In the genomic region with DNA sequence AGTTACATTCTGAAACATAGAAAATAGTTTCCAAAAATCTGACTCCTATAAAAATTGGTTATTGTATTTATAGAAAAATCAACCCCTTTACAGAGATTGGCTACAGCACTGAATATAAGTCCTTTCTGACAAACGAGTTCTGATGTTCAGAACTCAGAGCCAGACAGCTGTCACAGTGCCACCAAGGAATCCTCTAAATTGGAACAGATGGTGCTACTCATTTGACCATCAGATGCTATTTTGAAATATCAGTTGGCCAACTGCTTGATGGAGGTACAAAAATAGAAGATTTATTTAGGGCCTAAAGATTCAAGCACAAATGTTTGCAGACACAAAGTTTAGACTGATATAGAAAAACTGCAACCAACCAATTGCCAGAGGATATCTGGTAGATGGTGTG, we compare ENCODE assay signal across 13 mouse cellular contexts.
DNase-seq lines count a peak whose midpoint lies in the region; ATAC-seq lines count a peak whose summit lies in the region.
"Had no signal": no experiment of that assay in that cellular context is flagged by ENCODE, and none has a peak within 500 bp of the region (broad histone marks: within the 10 kb centered on the region; RNA-seq: fewer than 3 reads in every experiment).

No protein-coding gene starts in this region.

- H3K4me1 ChIP-seq in heart, embryonic 12.5 days (replicated peaks): no peaks in the 10 kb centered on the region
- H3K4me1 ChIP-seq: forebrain, embryonic 10.5 days; limb, embryonic 13.5 days had no signal

- H3K4me3 ChIP-seq in heart, embryonic 12.5 days: no peak overlapping the region
- H3K4me3 ChIP-seq: forebrain, embryonic 10.5 days; limb, embryonic 13.5 days had no signal

- no peak overlapping the region for H3K4me2 ChIP-seq in heart, embryonic 12.5 days
- H3K4me2 ChIP-seq: limb, embryonic 13.5 days had no signal

- DNase-seq in heart, adult 9 months (ENCODE audit: low spot score in 2 of 2): peak; percentile 24 to 34
- DNase-seq in right cerebral cortex, adult 18-20 months: peak; percentile 12
- no peak for DNase-seq in right cerebral cortex, postnatal 36 days (ENCODE audit: low spot score in 2 of 2)
- peak; percentile 60 to 71 for DNase-seq in cerebellum, postnatal 14 days
- no peak for DNase-seq in adrenal gland, adult 8-10 months
- no peak for DNase-seq in B cell, adult 2 months
- DNase-seq: embryo, embryonic 11 days; thymus, postnatal 14 days had no signal

- no peak overlapping the region for H3K9ac ChIP-seq in heart, embryonic 12.5 days
- H3K9ac ChIP-seq: limb, embryonic 13.5 days had no signal

- no peaks in the 10 kb centered on the region for H3K9me3 ChIP-seq in heart, embryonic 12.5 days (replicated peaks)
- H3K9me3 ChIP-seq: forebrain, embryonic 10.5 days; limb, embryonic 13.5 days had no signal

- no peak for ATAC-seq in heart, embryonic 12.5 days (ENCODE audit: insufficient number of reproducible peaks, low FRiP score)
- ATAC-seq: intestine, embryonic 16.5 days; lung, postnatal 0 days had no signal

- WGBS in heart, embryonic 12.5 days: 60% methylated on average over 1 of the region's 1 CpGs

- no peaks in the 10 kb centered on the region for H3K27me3 ChIP-seq in heart, embryonic 12.5 days (replicated peaks)
- H3K27me3 ChIP-seq: limb, embryonic 13.5 days had no signal

- H3K36me3 ChIP-seq in heart, embryonic 12.5 days: no peaks in the 10 kb centered on the region
- H3K36me3 ChIP-seq: forebrain, embryonic 10.5 days; limb, embryonic 13.5 days had no signal

- H3K27ac ChIP-seq in heart, embryonic 12.5 days (ENCODE audit: poor library complexity, severe bottlenecking): no peak overlapping the region
- H3K27ac ChIP-seq: forebrain, embryonic 10.5 days; limb, embryonic 13.5 days had no signal

Comparison
In these comparisons a context has a peak if more than half of its experiments do, and no peak if none do; other contexts are left out.
1. DNase-seq: peak in heart, adult 9 months (2 of 2), right cerebral cortex, adult 18-20 months (single experiment) and cerebellum, postnatal 14 days (2 of 2); none in right cerebral cortex, postnatal 36 days (0 of 2), adrenal gland, adult 8-10 months (single experiment) and B cell, adult 2 months (0 of 2).